Mouse (Mus musculus): ENCODE measurements at regions not wholly inside any gene's neighbourhood (a gene's known extent, or its start where the extent isn't known, plus 50 kb on each side); places are given as distances from the start of the nearest gene placed in this dataset.
A peak's percentile ranks its signal among the peaks of the same experiment; 100 is the strongest.
"Not testable (repeated sequence)": the region's sequence is repeated elsewhere in the genome, so short reads cannot be mapped to it uniquely, and the experiment has no call there.

DNA sequence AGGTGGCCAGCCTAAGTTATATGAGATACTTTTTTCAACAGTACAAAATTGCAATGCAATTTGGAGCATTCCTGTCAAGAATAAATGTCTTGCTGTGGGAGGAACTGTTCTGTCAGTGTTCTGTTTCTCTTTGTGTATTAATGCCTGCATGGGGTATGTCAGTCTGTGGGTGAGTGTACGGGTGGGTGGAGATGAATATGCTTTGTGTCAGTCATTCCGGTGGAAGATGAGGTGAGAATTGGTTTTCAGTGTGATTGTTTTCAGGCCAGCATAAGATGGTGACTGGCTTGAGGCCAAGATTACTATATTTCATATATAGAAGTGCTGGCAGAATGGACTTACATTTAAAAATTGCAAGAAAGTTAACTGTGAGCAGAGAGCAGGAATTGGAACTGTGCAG, 184.0 kb downstream of the Frk start:
- DNase-seq: no peak

- DNase-seq: no peak
Observed at GRCm38 (mm10) chr10:34667735-34668439, 184.7 kb downstream of the Frk start.

GRCm38 (mm10) chr10:34671791-34672190, 188.6 kb downstream of the Frk start:
- DNase-seq: no peak

DNA sequence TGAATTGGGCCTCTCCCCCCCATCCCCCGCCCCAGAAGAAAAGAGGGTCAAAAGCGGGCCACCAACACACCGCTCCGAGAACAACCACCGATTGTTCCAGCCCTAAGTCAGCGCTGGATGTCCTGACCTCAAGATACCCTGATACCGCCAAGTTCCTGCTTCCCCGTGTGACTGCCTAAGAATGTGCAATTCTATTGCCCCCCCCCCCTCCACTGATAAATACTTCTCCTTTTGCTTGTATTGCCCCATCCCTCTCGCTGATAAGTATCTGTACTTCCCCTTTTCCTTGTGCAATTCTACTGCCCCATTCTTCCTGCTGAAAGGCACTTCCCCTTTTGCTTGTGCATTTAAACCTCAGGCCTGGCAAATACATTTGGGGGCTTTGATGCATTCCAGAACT, 216.2 kb downstream of the Frk start:
- DNase-seq: not testable (repeated sequence)

GRCm38 (mm10) chr10:34701956-34702355, 218.8 kb downstream of the Frk start:
- no peak for DNase-seq

DNA sequence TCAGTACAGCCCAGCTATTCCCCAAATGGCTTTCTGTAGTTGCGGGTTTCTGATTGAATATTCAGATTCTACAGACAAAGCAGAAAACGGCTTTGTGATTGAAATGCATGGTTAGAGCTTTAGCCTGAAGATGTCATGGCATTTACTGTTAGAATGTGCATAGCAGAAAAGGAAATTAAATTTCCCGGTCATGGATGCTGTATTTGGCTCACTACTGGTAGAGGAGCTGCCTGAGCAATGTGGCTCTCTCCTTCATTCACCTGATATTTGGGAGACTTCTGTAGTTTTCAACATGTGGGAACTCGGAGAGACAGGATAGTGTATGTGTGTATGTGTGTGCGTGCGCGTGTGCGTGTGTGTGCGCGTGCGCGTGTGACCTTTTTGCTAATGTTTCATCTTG, 222.2 kb downstream of the Frk start:
- DNase-seq: no peak

- no peak for DNase-seq
Observed at GRCm38 (mm10) chr10:34731249-34731648, 248.1 kb downstream of the Frk start.

- DNase-seq: no peak
Observed at GRCm38 (mm10) chr10:34762426-34762825, 279.2 kb downstream of the Frk start.

- DNase-seq: no peak
Observed at GRCm38 (mm10) chr10:34792099-34792498, 308.9 kb downstream of the Frk start.

DNA sequence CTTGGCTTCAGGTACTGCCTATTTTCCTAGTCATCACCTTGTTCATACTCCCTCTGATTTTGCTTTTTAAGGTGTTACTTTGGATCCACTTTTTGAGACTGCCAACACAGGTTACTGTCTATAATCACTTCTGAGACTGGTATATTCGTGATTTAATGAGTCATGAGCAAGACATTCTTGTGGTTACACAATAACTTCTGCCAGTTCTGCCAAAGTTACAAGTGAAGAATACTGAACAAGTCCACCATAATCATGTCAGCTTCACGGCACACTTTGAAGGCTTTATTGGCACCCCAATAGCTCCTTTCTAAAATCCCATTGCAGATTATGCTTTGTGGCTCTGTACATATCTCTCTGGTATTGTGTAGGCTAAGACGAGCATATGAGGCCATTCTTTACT, 327.9 kb downstream of the Frk start:
- no peak for DNase-seq

DNA sequence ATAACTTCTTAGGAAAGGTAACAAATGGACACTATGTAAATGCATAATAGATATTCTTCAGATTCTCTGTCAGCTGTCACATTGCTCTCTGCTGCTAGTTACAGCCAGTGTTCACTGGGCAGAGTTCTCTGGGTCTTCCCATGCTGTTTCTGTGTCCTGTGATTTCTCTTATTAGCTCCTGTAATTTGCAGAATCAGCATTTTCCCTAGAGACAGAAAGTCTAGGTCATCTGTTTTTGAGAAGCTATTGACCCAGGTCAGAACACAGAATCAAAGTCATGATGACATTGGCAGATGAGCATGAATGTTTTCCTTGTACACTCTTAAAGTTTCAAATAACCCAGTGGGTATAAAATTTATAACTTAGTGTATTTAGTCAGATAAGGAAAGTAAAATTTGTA, 340.9 kb downstream of the Frk start:
- DNase-seq: no peak

GRCm38 (mm10) chr10:34842015-34842504, 358.9 kb downstream of the Frk start:
- no peak for DNase-seq

- DNase-seq: no peak
Observed at GRCm38 (mm10) chr10:34856494-34857146, 373.4 kb downstream of the Frk start.

GRCm38 (mm10) chr10:34862693-34863092, 379.5 kb downstream of the Frk start:
- DNase-seq: no peak

DNA sequence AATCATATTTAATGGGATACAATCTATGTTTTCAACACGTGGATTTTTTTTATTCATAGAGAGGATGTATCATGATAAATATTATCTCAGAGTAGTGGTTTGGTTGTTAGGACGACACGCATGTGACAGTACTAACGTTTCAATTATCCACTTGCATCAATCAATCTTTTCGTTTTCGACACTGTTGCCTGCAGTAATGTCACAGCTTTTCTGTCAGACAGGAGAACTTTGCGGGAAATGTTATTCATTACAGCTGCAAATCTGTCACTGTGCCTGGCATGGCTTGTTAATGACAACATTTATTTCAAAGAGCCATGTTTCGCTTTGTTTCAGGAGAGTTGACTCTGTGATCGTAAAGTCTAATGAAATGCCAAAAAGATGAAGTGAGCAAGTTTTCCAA, 388.7 kb downstream of the Frk start:
- no peak for DNase-seq

GRCm38 (mm10) chr10:34878511-34878910, 395.3 kb downstream of the Frk start:
- DNase-seq: no peak

DNA sequence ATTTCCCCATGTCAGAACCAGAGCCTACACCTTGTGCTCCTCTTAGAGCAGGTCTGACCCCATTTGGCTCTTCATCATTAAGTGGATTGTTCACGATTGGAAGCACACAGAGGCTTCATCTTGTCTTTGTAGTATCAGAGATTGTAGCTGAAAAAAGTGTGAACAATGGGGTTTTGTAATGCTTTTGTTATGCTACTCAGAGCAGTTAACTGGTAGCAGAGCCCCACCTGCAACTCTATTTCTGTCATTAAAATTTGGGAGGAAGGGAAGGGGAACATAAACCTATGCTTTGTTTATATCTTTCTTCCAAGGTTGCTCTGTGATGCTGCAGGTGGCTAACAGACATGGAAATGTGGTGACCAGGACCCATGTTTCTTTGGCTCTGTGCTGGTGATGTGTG, 404.4 kb downstream of the Frk start:
- no peak for DNase-seq

DNA sequence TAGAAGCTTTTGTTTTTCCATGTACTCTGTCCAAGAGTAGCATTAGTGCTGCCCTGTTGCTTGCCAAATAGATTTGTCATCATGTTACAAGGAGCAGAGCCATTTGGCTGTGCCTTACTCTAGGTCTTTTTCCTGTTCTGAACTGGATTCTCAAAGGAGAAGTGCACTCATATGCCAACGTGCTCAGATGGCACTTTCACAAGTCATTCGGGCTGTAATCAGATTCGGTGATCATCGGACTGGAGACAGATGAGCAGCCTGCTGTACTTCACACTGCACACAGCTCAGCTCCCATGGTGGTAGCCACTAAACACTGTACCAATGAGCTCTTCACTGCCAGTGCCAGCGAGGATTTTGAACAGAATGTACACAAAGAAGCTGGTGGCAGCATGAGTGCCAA, 421.1 kb downstream of the Frk start:
- DNase-seq: peak; percentile 20 to 33

GRCm38 (mm10) chr10:34904692-34905091, 421.5 kb downstream of the Frk start:
- DNase-seq: peak in 1 of 2 experiments; percentile 6

- peak; percentile 45 to 60 for DNase-seq
Observed at GRCm38 (mm10) chr10:34912153-34912723, 429.0 kb downstream of the Frk start.

Measured in heart, adult 18-20 months (tissue).